Mouse (Mus musculus): Measurements from ENCODE around the gene Myo16. TPM values are rescaled to one million over a fixed set of nuclear protein-coding genes. Genes with fewer than 3 reads are reported as not detected.

Myo16 gene
- polyA plus RNA-seq, 2 experiments: 0.55 to 0.98 TPM

DNA sequence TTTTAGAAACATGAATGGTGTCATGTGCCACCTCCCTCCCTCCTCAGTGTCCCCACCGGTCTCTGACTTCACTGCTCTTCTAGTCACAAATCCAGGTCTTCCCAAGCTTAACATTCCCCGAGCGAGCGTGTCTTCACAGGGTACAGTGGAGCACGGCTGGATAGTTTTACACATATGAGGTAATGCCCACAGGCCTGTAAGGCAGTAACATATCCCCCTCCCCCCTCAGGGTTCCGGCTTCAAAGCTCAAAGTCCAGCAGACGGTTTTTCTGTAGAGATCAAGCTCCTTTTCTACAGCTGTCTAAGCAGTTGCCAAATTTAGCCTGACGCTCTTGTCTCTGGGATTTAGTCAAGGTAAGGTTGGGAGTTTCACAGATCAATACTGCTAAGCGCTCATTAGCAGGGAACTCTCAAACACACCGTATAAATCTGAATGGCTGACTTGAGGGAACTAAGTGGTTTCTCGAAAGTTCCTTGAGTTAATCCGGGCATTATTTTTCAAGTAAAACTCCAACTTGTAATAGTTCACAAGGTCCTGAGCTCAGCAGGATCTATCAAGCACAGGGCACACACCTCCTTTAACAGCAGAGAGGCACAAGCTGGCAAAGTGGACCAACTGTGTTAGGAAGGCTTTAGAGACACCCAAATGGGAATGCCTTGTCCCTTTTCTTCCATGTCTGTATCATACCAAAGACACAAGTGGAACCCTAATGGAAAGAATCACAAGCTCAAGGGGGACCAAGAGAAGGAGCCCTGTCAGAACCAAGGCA, 498.0 kb downstream of the Myo16 start:
- Histone ChIP-seq H3K4me3 (replicated peaks; ENCODE audit: low read length) (no peak overlapping the region), H3K4me1 (ENCODE audit: control insufficient read depth, insufficient read depth, low read length) (peaks cover 5% of the 10 kb centered on the region; the same call in 1 of the 2 replicates), H3K27ac (replicated peaks; ENCODE audit: low read depth, low read length) (no peak overlapping the region), H3K36me3 (ENCODE audit: control insufficient read depth, insufficient read depth, low read length) (no peaks in the 10 kb centered on the region), H3K9ac (ENCODE audit: low read depth, low read length, severe bottlenecking) (no peak overlapping the region), H3K9me3 (ENCODE audit: control insufficient read depth, low read length) (no peaks in the 10 kb centered on the region), H3K27me3 (ENCODE audit: control insufficient read depth, insufficient read depth, low read length) (no peaks in the 10 kb centered on the region), H3K4me2 (replicated peaks; ENCODE audit: low read depth, low read length, severe bottlenecking) (no peak overlapping the region)
- DNase-seq (ENCODE audit: low spot score): no peak
- no peak for ATAC-seq (ENCODE audit: low FRiP score, low read depth)
- 62% methylated on average over 12 of the region's 12 CpGs for WGBS
- TF ChIP-seq POLR2A (IDR thresholded peaks at IDR 0.05; ENCODE audit: borderline replicate concordance, extremely low read depth, insufficient read depth, insufficient read length): no peak

DNA sequence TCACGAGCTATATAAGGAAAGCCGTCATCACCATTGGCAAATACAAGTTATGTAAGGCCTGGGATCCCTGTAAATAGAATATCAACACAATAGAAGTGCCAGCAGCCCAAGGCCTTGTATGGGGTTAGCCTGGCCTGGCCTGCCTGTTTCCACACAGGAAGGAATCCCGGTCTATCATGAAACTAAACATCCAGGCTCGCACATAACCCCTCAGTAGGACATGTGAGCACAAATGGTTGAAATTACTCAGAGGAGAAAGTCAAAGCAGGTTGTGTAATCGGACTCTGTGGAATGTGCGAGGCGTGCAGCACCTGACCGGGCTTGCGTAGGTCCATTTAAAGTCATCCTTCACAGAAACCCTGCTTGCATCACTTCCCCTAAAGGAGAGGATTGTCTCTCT, 499.6 kb downstream of the Myo16 start:
- TF ChIP-seq POLR2A (IDR thresholded peaks at IDR 0.05; ENCODE audit: borderline replicate concordance, extremely low read depth, insufficient read depth, insufficient read length): no peak
- Histone ChIP-seq H3K4me3 (replicated peaks; ENCODE audit: low read length) (no peak overlapping the region), H3K36me3 (ENCODE audit: control insufficient read depth, insufficient read depth, low read length) (no peaks in the 10 kb centered on the region), H3K4me1 (ENCODE audit: control insufficient read depth, insufficient read depth, low read length) (peaks cover 5% of the 10 kb centered on the region; the same call in 1 of the 2 replicates), H3K27ac (replicated peaks; ENCODE audit: low read depth, low read length) (no peak overlapping the region), H3K9ac (ENCODE audit: low read depth, low read length, severe bottlenecking) (no peak overlapping the region), H3K27me3 (ENCODE audit: control insufficient read depth, insufficient read depth, low read length) (no peaks in the 10 kb centered on the region), H3K9me3 (ENCODE audit: control insufficient read depth, low read length) (no peaks in the 10 kb centered on the region), H3K4me2 (replicated peaks; ENCODE audit: low read depth, low read length, severe bottlenecking) (no peak overlapping the region)
- ATAC-seq (ENCODE audit: low FRiP score, low read depth): no peak
- DNase-seq (ENCODE audit: low spot score): no peak
- WGBS: 65% methylated on average over 9 of the region's 9 CpGs

DNA sequence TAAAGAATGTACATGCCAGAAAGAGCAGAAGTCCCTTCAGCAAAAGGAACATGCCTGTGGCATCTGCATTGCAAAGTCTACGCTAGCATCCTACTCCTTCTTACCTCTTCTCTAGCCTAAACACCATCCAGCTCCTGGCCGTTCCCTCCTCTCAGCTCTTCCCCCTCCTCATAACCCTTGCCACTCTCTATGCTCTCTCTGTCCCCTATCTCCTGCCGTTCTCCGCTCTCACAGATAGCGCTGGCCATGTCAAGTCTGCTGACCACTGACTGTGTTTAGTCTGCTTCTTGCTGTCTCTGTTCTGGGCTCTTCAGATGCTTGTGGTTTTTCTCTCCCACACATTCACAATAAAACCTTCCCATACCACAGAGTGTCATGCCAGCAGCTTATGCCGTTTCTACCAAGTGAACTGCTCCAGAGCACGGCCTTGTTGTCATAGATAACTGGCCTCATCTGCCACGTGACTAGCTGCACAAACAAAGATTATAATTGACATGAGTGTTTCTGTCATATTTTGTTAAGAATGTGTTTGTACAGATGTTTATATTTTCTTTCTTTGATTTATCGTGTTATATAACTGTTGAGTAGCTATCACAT, 501.3 kb downstream of the Myo16 start:
- H3K27ac ChIP-seq (replicated peaks; ENCODE audit: low read depth, low read length): no peak overlapping the region
- H3K4me3 ChIP-seq (replicated peaks; ENCODE audit: low read length): no peak overlapping the region
- no peaks in the 10 kb centered on the region for H3K36me3 ChIP-seq (ENCODE audit: control insufficient read depth, insufficient read depth, low read length)
- H3K27me3 ChIP-seq (ENCODE audit: control insufficient read depth, insufficient read depth, low read length): no peaks in the 10 kb centered on the region
- 84% methylated on average over 9 of the region's 9 CpGs for WGBS
- ATAC-seq (ENCODE audit: low FRiP score, low read depth) (no peak), DNase-seq (ENCODE audit: low spot score) (no peak)
- H3K4me2 ChIP-seq (replicated peaks; ENCODE audit: low read depth, low read length, severe bottlenecking): no peak overlapping the region
- no peaks in the 10 kb centered on the region for H3K9me3 ChIP-seq (ENCODE audit: control insufficient read depth, low read length)
- no peak overlapping the region for H3K9ac ChIP-seq (ENCODE audit: low read depth, low read length, severe bottlenecking)
- no peak for TF ChIP-seq POLR2A (IDR thresholded peaks at IDR 0.05; ENCODE audit: borderline replicate concordance, extremely low read depth, insufficient read depth, insufficient read length)
- H3K4me1 ChIP-seq (ENCODE audit: control insufficient read depth, insufficient read depth, low read length): peaks cover 5% of the 10 kb centered on the region; the same call in 1 of the 2 replicates

DNA sequence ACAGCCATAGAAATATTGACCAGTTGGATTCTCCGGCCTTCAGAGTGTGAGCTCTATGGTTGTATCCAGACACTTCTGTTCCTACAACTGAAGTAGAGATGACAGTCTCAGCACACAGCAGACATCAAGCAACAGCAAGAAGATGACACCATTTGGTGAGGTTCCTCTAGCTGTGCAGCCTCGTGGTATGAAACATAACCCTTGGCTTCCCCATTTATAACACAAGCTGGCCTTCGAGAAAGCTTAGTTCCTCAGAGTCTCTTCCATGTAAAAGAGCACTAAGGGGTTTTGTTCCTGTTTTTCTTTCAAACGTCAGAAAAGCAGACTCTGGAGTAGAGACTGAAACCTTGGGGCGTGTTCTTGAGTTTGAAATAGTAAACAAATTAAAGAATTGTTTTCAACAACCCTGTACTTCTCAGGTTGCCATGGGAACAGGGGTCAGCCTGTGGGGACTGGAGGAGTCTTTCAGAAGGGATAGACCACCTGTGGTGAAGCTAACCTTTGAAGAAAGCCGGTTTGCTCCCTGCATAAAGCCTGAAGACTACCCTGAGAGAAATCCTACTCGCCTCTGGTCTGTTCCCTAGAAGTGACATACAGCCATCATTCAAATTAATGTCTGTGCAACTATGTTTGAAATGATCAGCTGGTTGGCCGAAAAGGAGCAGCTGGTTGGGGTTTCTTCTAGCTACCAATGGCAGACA, 510.2 kb downstream of the Myo16 start:
- DNase-seq (ENCODE audit: low spot score): no peak
- Histone ChIP-seq H3K4me1 (ENCODE audit: control insufficient read depth, insufficient read depth, low read length) (peaks cover 6% of the 10 kb centered on the region), H3K4me3 (replicated peaks; ENCODE audit: low read length) (no peak overlapping the region), H3K4me2 (replicated peaks; ENCODE audit: low read depth, low read length, severe bottlenecking) (no peak overlapping the region), H3K9ac (ENCODE audit: low read depth, low read length, severe bottlenecking) (no peak overlapping the region), H3K9me3 (ENCODE audit: control insufficient read depth, low read length) (no peaks in the 10 kb centered on the region), H3K27me3 (ENCODE audit: control insufficient read depth, insufficient read depth, low read length) (no peaks in the 10 kb centered on the region), H3K27ac (replicated peaks; ENCODE audit: low read depth, low read length) (no peak overlapping the region), H3K36me3 (ENCODE audit: control insufficient read depth, insufficient read depth, low read length) (no peaks in the 10 kb centered on the region)
- ATAC-seq (ENCODE audit: low FRiP score, low read depth): no peak
- no peak for TF ChIP-seq POLR2A (IDR thresholded peaks at IDR 0.05; ENCODE audit: borderline replicate concordance, extremely low read depth, insufficient read depth, insufficient read length)
- 24% methylated on average over 8 of the region's 8 CpGs for WGBS

DNA sequence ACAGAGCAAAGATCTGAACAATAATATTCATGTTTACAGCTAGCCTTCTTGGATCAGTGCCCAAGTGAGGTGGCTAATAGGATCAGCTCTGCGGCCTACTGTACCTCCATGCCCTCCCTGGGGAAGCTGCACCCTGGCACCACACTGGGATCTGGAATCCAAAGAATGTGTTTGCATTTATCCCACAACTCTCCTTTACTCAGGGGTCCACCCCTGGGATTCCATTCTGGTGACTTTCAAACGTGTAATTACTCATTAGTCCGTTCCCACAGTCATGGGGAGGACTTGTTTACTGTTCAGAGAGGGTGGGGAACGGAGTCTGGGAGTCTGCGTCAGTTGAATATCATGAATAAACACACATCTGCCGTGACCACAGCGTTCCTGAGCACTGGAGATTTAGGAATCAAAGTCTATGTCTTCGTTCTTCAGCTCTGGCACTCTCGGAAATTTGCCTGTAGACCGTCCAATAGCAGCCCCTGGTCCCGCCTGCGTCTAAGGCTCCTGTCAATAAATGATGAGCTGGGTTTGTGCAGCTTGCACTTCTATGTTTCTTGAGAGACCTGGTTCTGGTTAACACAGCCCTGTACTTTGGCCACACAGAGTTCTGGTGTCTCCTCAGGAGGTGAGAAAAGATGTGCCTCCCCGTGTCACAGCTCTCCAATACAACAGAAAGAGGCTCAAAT, 511.3 kb downstream of the Myo16 start:
- WGBS: 16% methylated on average over 13 of the region's 13 CpGs
- Histone ChIP-seq H3K4me1 (ENCODE audit: control insufficient read depth, insufficient read depth, low read length) (peaks cover 6% of the 10 kb centered on the region), H3K9ac (ENCODE audit: low read depth, low read length, severe bottlenecking) (no peak overlapping the region), H3K4me2 (replicated peaks; ENCODE audit: low read depth, low read length, severe bottlenecking) (0 out of 2 replicates have a peak overlapping the region, but pooled peaks have one; percentile 14), H3K4me3 (replicated peaks; ENCODE audit: low read length) (no peak overlapping the region), H3K27ac (replicated peaks; ENCODE audit: low read depth, low read length) (no peak overlapping the region), H3K9me3 (ENCODE audit: control insufficient read depth, low read length) (no peaks in the 10 kb centered on the region), H3K27me3 (ENCODE audit: control insufficient read depth, insufficient read depth, low read length) (no peaks in the 10 kb centered on the region), H3K36me3 (ENCODE audit: control insufficient read depth, insufficient read depth, low read length) (no peaks in the 10 kb centered on the region)
- peak; percentile 9; the same call in 1 of the 2 replicates for ATAC-seq (ENCODE audit: low FRiP score, low read depth)
- DNase-seq (ENCODE audit: low spot score): peak; percentile 31
- no peak for TF ChIP-seq POLR2A (IDR thresholded peaks at IDR 0.05; ENCODE audit: borderline replicate concordance, extremely low read depth, insufficient read depth, insufficient read length)
